Mouse (Mus musculus) small intestine, adult 2 months (tissue): ENCODE measurements around the gene Slc35f5.

ENCODE experiments used
- CTCF ChIP-seq: fragments of 200-500 bp; IDR thresholded peaks from 2 replicates; pipeline ENCODE4 v1.5.1; 2012; ENCODE audit warnings: low read depth, mild to moderate bottlenecking, control low read depth, inconsistent platforms, low read length, moderate library complexity, mixed read lengths; ENCODE audit not compliant: insufficient replicate concordance, insufficient read length; ENCODE audit errors: extremely low read depth
- POLR2A ChIP-seq: fragments of 200-500 bp; IDR thresholded peaks from 2 replicates; pipeline ENCODE4 v1.6.1; 2012; ENCODE audit warnings: low read depth, mild to moderate bottlenecking, control low read depth, inconsistent platforms, low read length, moderate library complexity

DNA sequence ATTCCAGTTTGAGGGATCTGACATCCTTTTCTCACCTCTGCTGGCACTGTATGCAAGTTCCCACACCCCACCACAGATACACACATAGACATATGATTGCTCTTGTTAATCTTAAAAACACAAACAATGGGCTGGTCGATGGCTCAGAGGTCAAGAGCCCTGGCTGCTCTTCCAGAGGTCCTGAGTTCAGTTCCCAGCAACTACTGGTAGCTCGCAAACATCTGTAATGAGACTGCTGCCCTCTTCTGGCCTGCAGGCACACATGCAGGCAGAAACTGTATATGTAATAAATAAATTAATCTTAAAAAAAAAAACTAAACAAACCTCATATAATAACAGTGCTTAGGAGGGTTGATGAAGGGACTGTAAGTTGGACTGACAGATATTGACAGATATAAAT lies 13.8 kb downstream of the Slc35f5 start:
- TF ChIP-seq POLR2A (no peak), CTCF (peak; percentile 65; the same call in 1 of the 2 replicates)
